Mouse (Mus musculus) heart, postnatal 0 days (tissue): ENCODE data around the gene Setdb1. TPM values are rescaled to one million over a fixed set of nuclear protein-coding genes. Genes with fewer than 3 reads are reported as not detected.

Source experiments
- ATAC-seq: fragments of 200-750 bp; cut with Nextera tagmentation; 2 replicates; pipeline ENCODE4 v1.8.0; 2017; ENCODE audit warnings: low read depth, moderate number of reproducible peaks, moderate library complexity; ENCODE audit not compliant: insufficient read depth
- DNase-seq: peaks from one replicate; pipeline ENCODE4 v3.0.0-alpha.2; 2016; ENCODE audit warnings: low spot score
- H3K27ac ChIP-seq: fragments of 300-500 bp; sonication (generic); 2 replicates; pipeline ENCODE4 v1.5.1; 2014; ENCODE audit warnings: low read depth, mild to moderate bottlenecking
- H3K27me3 ChIP-seq: fragments of 300-500 bp; sonication (generic); 2 replicates; pipeline ENCODE4 v1.6.1; 2014; ENCODE audit warnings: low read length, mixed read lengths; ENCODE audit not compliant: control insufficient read depth, insufficient read depth
- H3K36me3 ChIP-seq: fragments of 300-500 bp; sonication (generic); replicated peaks from 2 replicates; pipeline ENCODE4 v1.6.1; 2014; ENCODE audit warnings: low read length, mixed read lengths; ENCODE audit not compliant: control insufficient read depth, insufficient read depth
- H3K4me1 ChIP-seq: fragments of 300-500 bp; sonication (generic); 2 replicates; pipeline ENCODE4 v1.6.1; 2014; ENCODE audit warnings: antibody characterized with exemption; ENCODE audit not compliant: control insufficient read depth, insufficient read depth
- H3K4me2 ChIP-seq: fragments of 300-500 bp; sonication (generic); 2 replicates; pipeline ENCODE4 v1.6.1; 2014; ENCODE audit warnings: low read depth, mild to moderate bottlenecking, low read length, moderate library complexity
- H3K4me3 ChIP-seq: fragments of 300-500 bp; sonication (generic); 2 replicates; pipeline ENCODE4 v1.5.1; 2014; ENCODE audit warnings: low read depth, low read length
- H3K9ac ChIP-seq: fragments of 300-500 bp; sonication (generic); replicated peaks from 2 replicates; pipeline ENCODE4 v1.6.1; 2014; ENCODE audit warnings: low read depth, low read length, mixed read lengths
- H3K9me3 ChIP-seq: fragments of 300-500 bp; sonication (generic); replicated peaks from 2 replicates; pipeline ENCODE4 v1.6.1; 2016; ENCODE audit warnings: low read length; ENCODE audit not compliant: control insufficient read depth
- CTCF ChIP-seq: IDR thresholded peaks from 2 replicates; pipeline ENCODE4 v1.5.1; 2016; ENCODE audit warnings: antibody characterized with exemption, control low read depth, low read depth
- EP300 ChIP-seq: IDR thresholded peaks from 2 replicates; pipeline ENCODE4 v1.6.1; 2016; ENCODE audit warnings: antibody characterized with exemption, low read depth
- WGBS: fragments of 180-500 bp; shearing (Covaris S2); extraction: QIAGEN DNeasy Blood & Tissue Kit; methylation state at CpG from one replicate; pipeline ENCODE4 v1.1.7; 2014; 5-methylcytosine and 5-hydroxymethylcytosine counted together
- polyA plus RNA-seq: library from polyadenylated mRNA; unstranded; fragments of >200 nt; fragmentation: Nextera tagmentation; extraction: Ambion mirVana; gene quantifications from 2 replicates; pipeline ENCODE4 v1.2.1, GENCODE M21; 2015
- total RNA-seq: library from RNA; depleted of rRNA; stranded (reverse); fragments of >200 nt; gene quantifications from 2 replicates; pipeline ENCODE4 v1.2.3, GENCODE M21; 2014; ENCODE audit warnings: low replicate concordance

Setdb1 gene
- total and polyA plus RNA-seq, 2 experiments from 2014 or later: 7.9 to 9.5 TPM

DNA sequence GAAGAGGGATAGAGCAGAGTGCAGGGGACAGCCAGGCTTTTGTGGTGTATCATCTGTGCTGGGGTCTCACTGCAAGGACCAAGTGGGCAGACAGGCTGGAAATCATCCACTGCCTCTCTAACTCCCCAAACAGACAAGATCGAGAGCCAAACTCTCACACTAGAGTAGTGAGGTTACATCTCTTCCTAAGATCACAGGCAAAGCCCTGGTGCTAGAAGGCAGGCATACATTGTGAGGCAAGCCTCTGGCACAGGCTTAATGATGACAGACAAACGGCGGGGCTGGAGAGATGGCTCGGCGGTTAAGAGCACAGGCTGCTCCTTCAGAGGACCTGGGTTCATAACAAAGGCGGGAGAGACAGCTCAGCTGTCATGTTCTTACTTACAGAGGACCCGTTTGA is 43.5 kb downstream of the Setdb1 start:
- no peaks in the 10 kb centered on the region for H3K36me3 ChIP-seq
- TF ChIP-seq CTCF (no peak), EP300 (no peak)
- ATAC-seq (no peak), DNase-seq (no peak)
- no peaks in the 10 kb centered on the region for H3K27me3 ChIP-seq
- H3K4me1 ChIP-seq: peaks cover 20% of the 10 kb centered on the region
- H3K9ac ChIP-seq: no peak overlapping the region
- no peak overlapping the region for H3K4me2 ChIP-seq
- no peaks in the 10 kb centered on the region for H3K9me3 ChIP-seq
- H3K4me3 ChIP-seq: no peak overlapping the region
- WGBS: 63% methylated on average over 7 of the region's 7 CpGs
- no peak overlapping the region for H3K27ac ChIP-seq

DNA sequence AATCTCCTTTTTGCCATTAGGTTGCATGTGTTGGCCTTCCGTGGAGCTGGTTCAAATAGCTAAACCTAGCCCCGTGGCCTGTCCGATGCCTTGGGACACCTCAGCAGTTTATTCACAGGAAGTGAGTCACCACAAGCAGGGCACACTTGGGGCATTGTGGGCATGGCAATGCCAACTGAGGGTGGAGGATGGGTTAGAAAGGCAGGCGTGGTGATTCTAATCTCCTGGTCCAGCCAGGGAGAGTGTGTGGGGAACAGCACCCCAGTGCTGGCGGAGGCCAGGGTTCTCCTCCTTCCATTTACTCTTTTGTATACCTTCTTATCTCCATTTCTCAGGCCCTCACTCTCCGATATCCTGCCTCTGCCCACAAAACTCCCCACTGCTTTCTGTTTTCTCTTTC is 44.4 kb downstream of the Setdb1 start:
- no peak for DNase-seq
- Histone ChIP-seq H3K9me3 (no peaks in the 10 kb centered on the region), H3K36me3 (no peaks in the 10 kb centered on the region), H3K4me1 (peaks cover 14% of the 10 kb centered on the region), H3K4me2 (no peak overlapping the region), H3K9ac (no peak overlapping the region), H3K27me3 (no peaks in the 10 kb centered on the region), H3K27ac (no peak overlapping the region), H3K4me3 (no peak overlapping the region)
- ATAC-seq: no peak
- TF ChIP-seq CTCF (no peak), EP300 (no peak)
- WGBS: 64% methylated on average over 6 of the region's 6 CpGs

DNA sequence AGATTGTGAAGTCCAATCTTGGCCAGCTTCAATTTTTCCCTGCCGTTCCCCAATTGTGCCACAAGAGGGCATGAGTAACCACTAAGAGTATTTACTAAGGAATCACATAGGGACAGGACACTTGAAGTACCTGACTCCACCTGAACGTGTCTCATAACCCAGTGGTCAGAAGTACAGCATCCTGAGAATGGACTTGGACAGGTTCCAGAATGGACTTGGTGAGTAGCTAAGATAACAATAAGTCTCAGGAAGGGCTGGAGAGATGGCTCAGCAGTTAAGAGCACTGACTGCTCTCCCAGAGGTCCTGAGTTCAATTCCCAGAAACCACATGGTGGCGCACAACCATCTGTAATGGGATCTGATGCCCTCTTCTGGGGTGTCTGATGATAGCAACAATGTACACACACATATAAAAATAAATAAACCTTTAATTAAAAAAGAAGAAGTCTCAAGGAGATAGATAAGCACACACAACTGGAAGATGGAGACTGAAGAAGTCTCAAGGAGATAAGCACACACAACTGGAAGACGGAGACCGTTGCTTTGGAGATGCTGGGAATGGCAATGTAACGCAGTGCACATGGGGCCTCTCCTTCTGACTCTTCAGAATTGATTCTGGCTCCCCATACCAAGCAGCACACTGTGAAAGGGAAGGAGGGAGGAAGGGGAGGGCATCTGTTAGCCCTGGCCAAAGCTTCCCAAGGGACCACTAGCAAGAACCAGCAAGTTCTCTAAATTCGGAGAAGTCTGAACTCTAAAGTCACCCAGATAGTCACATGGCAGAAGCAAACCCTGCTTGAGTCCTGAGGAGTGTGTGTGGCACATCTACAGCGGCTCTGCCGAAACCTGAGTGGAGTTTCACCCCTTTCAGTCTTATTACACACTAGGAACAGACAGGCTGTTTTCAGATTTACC is 45.8 kb downstream of the Setdb1 start:
- peak; percentile 77 for TF ChIP-seq CTCF
- TF ChIP-seq EP300: no peak
- ATAC-seq (no peak), DNase-seq (peak; percentile 72)
- H3K36me3 ChIP-seq: no peaks in the 10 kb centered on the region
- no peak overlapping the region for H3K4me2 ChIP-seq
- H3K27ac ChIP-seq: no peak overlapping the region
- H3K4me3 ChIP-seq: no peak overlapping the region
- H3K9ac ChIP-seq: no peak overlapping the region
- H3K27me3 ChIP-seq: no peaks in the 10 kb centered on the region
- 0 out of 2 replicates have a peak, but pooled peaks cover 4% of the 10 kb centered on the region for H3K4me1 ChIP-seq
- H3K9me3 ChIP-seq: no peaks in the 10 kb centered on the region
- WGBS: 62% methylated on average over 9 of the region's 9 CpGs

DNA sequence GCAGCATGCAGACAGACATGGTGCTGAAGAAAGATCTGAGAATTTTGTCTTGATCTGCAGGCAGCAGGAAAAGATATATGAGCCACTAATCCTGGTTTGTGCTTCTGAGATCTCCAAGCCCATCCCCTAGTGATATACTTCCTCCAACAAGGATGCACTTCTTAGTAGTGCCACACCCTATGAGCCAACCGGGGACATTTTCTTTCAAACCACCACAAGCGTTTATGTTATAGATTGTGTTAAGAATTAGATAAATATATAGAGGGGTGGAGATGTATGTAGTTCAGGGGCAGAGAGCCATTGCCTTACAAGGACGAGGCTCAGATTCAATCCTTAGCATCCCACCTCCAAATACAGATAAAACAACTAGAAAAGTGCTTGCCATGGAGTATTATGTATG is 46.5 kb downstream of the Setdb1 start:
- H3K4me1 ChIP-seq: 0 out of 2 replicates have a peak, but pooled peaks cover 2% of the 10 kb centered on the region

DNA sequence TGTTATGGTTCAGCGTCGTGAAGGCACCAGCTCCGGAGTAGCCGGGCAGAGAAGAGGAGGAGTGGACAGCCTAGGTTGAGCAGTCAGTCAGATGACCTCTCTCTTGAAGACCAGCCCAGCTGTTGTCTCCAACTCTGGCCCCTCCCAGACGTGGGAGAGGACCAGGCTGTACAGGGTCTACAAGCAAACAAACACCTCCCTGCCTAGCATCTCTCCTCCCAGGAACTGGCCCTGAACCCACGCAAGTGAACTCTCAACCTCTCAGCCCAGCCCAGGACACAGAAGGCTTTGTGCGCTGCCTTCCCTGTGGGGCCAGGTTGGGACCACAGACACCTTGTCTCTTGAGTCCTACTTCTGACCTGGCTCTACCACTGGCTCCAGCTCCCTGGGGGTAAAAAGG is 49.9 kb downstream of the Setdb1 start, which contains the start of gene Anxa9:
Gene Anxa9 (minus strand): TSS at position 77 of the 400 bp plus-strand sequence.
- WGBS: 61% methylated on average over 7 of the region's 7 CpGs
- H3K27me3 ChIP-seq: no peaks in the 10 kb centered on the region
- ATAC-seq: peak; percentile 29; the same call in 1 of the 2 replicates
- no peak within 1 kb of the TSS for H3K9ac ChIP-seq
- no peak for DNase-seq
- no peaks in the 10 kb centered on the region for H3K9me3 ChIP-seq
- H3K27ac ChIP-seq: no peak within 1 kb of the TSS
- H3K36me3 ChIP-seq: no peaks in the 10 kb centered on the region
- no peak within 1 kb of the TSS for H3K4me2 ChIP-seq
- TF ChIP-seq EP300: no peak
- no peak for TF ChIP-seq CTCF
- H3K4me1 ChIP-seq: no peaks in the 10 kb centered on the region
- H3K4me3 ChIP-seq: no peak within 1 kb of the TSS

More for the DNA sequence above, 46.5 kb downstream of the Setdb1 start:
- Histone ChIP-seq H3K27ac (no peak overlapping the region), H3K4me3 (no peak overlapping the region), H3K4me2 (no peak overlapping the region), H3K27me3 (no peaks in the 10 kb centered on the region), H3K9me3 (no peaks in the 10 kb centered on the region), H3K9ac (no peak overlapping the region), H3K36me3 (no peaks in the 10 kb centered on the region)
- 48% methylated on average over 3 of the region's 3 CpGs for WGBS
- no peak for TF ChIP-seq EP300
- TF ChIP-seq CTCF: no peak
- DNase-seq (no peak), ATAC-seq (no peak)
